18 mouse cellular contexts compared by ENCODE assay signal in genomic region chr5:15482815-15483214, GRCm38 (mm10). TPM values are rescaled to one million over a fixed set of nuclear protein-coding genes. Genes with fewer than 3 reads are reported as not detected.
"Had no signal": no experiment of that assay in that cellular context is flagged by ENCODE, and none has a peak within 500 bp of the region (broad histone marks: within the 10 kb centered on the region; RNA-seq: fewer than 3 reads in every experiment).

No protein-coding gene starts in this region.

RNA-seq across cellular contexts. Expression of gene Gm21149, which starts 6.5 kb away (rescaled TPM):
- total RNA-seq: layer of hippocampus, postnatal 25 days; left cerebral cortex, adult 2 months; left cerebral cortex, postnatal 14 days; monocyte, adult 5-6 weeks; neutrophil, adult 5-6 weeks had no signal
- polyA plus RNA-seq: intestine, postnatal 0 days; kidney, postnatal 0 days; large intestine, adult 2 months; limb, embryonic 11.5 days; liver, embryonic 12.5 days; liver, embryonic 16.5 days; lung, embryonic 14.5 days; macrophage; midbrain, embryonic 11.5 days; midbrain, embryonic 15.5 days; neural tube, embryonic 12.5 days; stomach, embryonic 16.5 days had no signal

RNA-seq across cellular contexts. Expression of gene Gm21190, which starts 46.2 kb away (rescaled TPM):
- total RNA-seq: layer of hippocampus, postnatal 25 days; left cerebral cortex, adult 2 months; left cerebral cortex, postnatal 14 days; monocyte, adult 5-6 weeks; neutrophil, adult 5-6 weeks had no signal
- polyA plus RNA-seq: intestine, postnatal 0 days; kidney, postnatal 0 days; large intestine, adult 2 months; limb, embryonic 11.5 days; limb, embryonic 15.5 days; liver, embryonic 12.5 days; liver, embryonic 16.5 days; lung, embryonic 14.5 days; macrophage; midbrain, embryonic 11.5 days; midbrain, embryonic 15.5 days; neural tube, embryonic 12.5 days; stomach, embryonic 16.5 days had no signal
